In the genomic region with DNA sequence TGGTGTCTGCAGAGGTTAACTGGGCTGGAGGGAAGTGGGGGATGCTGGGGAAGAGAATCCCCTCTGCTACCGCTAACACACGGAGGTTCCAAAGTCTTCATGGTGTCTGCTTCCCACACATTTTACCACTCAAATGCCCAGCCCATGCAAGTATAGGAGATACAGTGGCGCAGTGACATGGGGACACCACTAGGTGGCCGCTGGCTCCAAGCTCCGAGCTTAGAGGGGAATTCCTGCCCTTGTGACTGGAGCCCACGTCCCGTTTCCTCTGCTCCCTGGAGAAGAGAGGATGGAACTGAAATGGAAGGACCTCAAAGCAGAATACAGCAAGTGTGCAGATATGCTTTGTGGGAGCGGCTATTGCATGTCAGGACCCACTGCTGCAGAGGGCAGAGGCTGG, we compare ENCODE assay signal across 10 mouse cellular contexts.
DNase-seq lines count a peak whose midpoint lies in the region; ATAC-seq and TF ChIP-seq lines count a peak whose summit lies in the region.
"Had no signal": no experiment of that assay in that cellular context is flagged by ENCODE, and none has a peak within 500 bp of the region (broad histone marks: within the 10 kb centered on the region; RNA-seq: fewer than 3 reads in every experiment).

No protein-coding gene starts in this region.

- 16% methylated on average over 8 of the region's 8 CpGs for WGBS in intestine, postnatal 0 days
- 11% methylated on average over 8 of the region's 8 CpGs for WGBS in intestine, embryonic 16.5 days

- DNase-seq in ES-E14 (ENCODE audit: low read depth, low spot score), result peak; percentile 37
- DNase-seq in frontal cortex, postnatal 25 days (ENCODE audit: low spot score in 2 of 2), result peak; percentile 5 to 18
- DNase-seq in left cerebral cortex, postnatal 14 days (ENCODE audit: low spot score in 2 of 2), result peak; percentile 48 to 54
- DNase-seq in ovary, adult 18-20 months (ENCODE audit: low spot score), result peak; percentile 33

- no peak for ATAC-seq in intestine, postnatal 0 days
- no peak for ATAC-seq in intestine, embryonic 16.5 days
- no peak for ATAC-seq in inflammation-experienced regulatory T-cells, adult 6 months

- no peak overlapping the region for H3K4me3 ChIP-seq in intestine, postnatal 0 days (ENCODE audit: low read depth, low read length)
- no peak overlapping the region for H3K4me3 ChIP-seq in intestine, embryonic 16.5 days (ENCODE audit: low read length)
- H3K4me3 ChIP-seq in ES-E14 (ENCODE audit: insufficient read depth in 1 of 2, low read depth in 1 of 2, low read length in 2 of 2, poor library complexity in 1 of 2, severe bottlenecking in 1 of 2), result no peak overlapping the region
- no peak overlapping the region for H3K4me3 ChIP-seq in bone marrow macrophage, adult 2 months (ENCODE audit: insufficient read depth, low read length)
- H3K4me3 ChIP-seq: embryonic facial prominence, embryonic 15.5 days; midbrain, embryonic 12.5 days had no signal

- H3K9ac ChIP-seq in intestine, postnatal 0 days (ENCODE audit: low read depth, low read length), result no peak overlapping the region
- H3K9ac ChIP-seq in intestine, embryonic 16.5 days (ENCODE audit: low read depth, low read length), result no peak overlapping the region
- no peak overlapping the region for H3K9ac ChIP-seq in ES-E14 (ENCODE audit: insufficient read depth, low read depth, low read length, poor library complexity, severe bottlenecking)
- H3K9ac ChIP-seq: embryonic facial prominence, embryonic 15.5 days; midbrain, embryonic 12.5 days had no signal

- in situ Hi-C loops in ES-E14 (cut with MboI; ENCODE audit: low sequenced_read_pairs in 2 of 2, unreplicated experiment in 2 of 2), result no loop called here

- TF ChIP-seq POLR2A in bone marrow macrophage, adult 2 months (IDR thresholded peaks at IDR 0.05; ENCODE audit: borderline replicate concordance, low read depth, low read length), result no peak

- H3K9me3 ChIP-seq in intestine, postnatal 0 days (ENCODE audit: control insufficient read depth), result no peaks in the 10 kb centered on the region
- no peaks in the 10 kb centered on the region for H3K9me3 ChIP-seq in intestine, embryonic 16.5 days (ENCODE audit: control insufficient read depth, low read length)
- no peaks in the 10 kb centered on the region for H3K9me3 ChIP-seq in ES-E14 (ENCODE audit: control insufficient read depth, insufficient read depth, low read depth, low read length)
- H3K9me3 ChIP-seq: embryonic facial prominence, embryonic 15.5 days; midbrain, embryonic 12.5 days had no signal

- no peaks in the 10 kb centered on the region for H3K36me3 ChIP-seq in intestine, postnatal 0 days (ENCODE audit: control insufficient read depth, insufficient read depth)
- H3K36me3 ChIP-seq in intestine, embryonic 16.5 days (ENCODE audit: control insufficient read depth, insufficient read depth, low read length), result no peaks in the 10 kb centered on the region
- H3K36me3 ChIP-seq in ES-E14 (ENCODE audit: control insufficient read depth, insufficient read depth, low read length, poor library complexity, severe bottlenecking), result no peaks in the 10 kb centered on the region
- H3K36me3 ChIP-seq: embryonic facial prominence, embryonic 15.5 days; midbrain, embryonic 12.5 days had no signal

- no peak overlapping the region for H3K4me2 ChIP-seq in intestine, postnatal 0 days (replicated peaks; ENCODE audit: low read depth)
- H3K4me2 ChIP-seq in intestine, embryonic 16.5 days (ENCODE audit: low read depth, low read length), result no peak overlapping the region
- H3K4me2 ChIP-seq: embryonic facial prominence, embryonic 15.5 days; midbrain, embryonic 12.5 days had no signal

- H3K4me1 ChIP-seq in intestine, postnatal 0 days (replicated peaks; ENCODE audit: control insufficient read depth, insufficient read depth, low read length), result no peaks in the 10 kb centered on the region
- H3K4me1 ChIP-seq in intestine, embryonic 16.5 days (ENCODE audit: control insufficient read depth, insufficient read depth, low read length), result no peaks in the 10 kb centered on the region
- no peaks in the 10 kb centered on the region for H3K4me1 ChIP-seq in ES-E14 (ENCODE audit: control insufficient read depth in 2 of 2, insufficient read depth in 2 of 2, low read length in 2 of 2, poor library complexity in 1 of 2)
- H3K4me1 ChIP-seq in bone marrow macrophage, adult 2 months (ENCODE audit: control insufficient read depth, insufficient read depth, low read length), result no peaks in the 10 kb centered on the region
- H3K4me1 ChIP-seq: midbrain, embryonic 12.5 days had no signal

- TF ChIP-seq CTCF in intestine, postnatal 0 days (IDR thresholded peaks at IDR 0.05; ENCODE audit: low read depth), result peak; percentile 92
- TF ChIP-seq CTCF in bone marrow macrophage, adult 2 months (IDR thresholded peaks at IDR 0.05; ENCODE audit: low read depth, low read length), result 0 out of 2 replicates have a peak, but pooled peaks have one; percentile 13

- no peaks in the 10 kb centered on the region for H3K27me3 ChIP-seq in intestine, postnatal 0 days (replicated peaks; ENCODE audit: control insufficient read depth, insufficient read depth, low read length)
- H3K27me3 ChIP-seq in intestine, embryonic 16.5 days (replicated peaks; ENCODE audit: control insufficient read depth, insufficient read depth, low read length), result no peaks in the 10 kb centered on the region
- H3K27me3 ChIP-seq: embryonic facial prominence, embryonic 15.5 days had no signal

- H3K27ac ChIP-seq in intestine, postnatal 0 days (ENCODE audit: low read depth, low read length), result no peak overlapping the region
- no peak overlapping the region for H3K27ac ChIP-seq in intestine, embryonic 16.5 days (ENCODE audit: low read length)
- no peak overlapping the region for H3K27ac ChIP-seq in ES-E14 (ENCODE audit: insufficient read depth, low read depth, low read length, poor library complexity, severe bottlenecking)
- H3K27ac ChIP-seq in bone marrow macrophage, adult 2 months (ENCODE audit: insufficient read depth, low read depth, low read length), result no peak overlapping the region
- H3K27ac ChIP-seq: embryonic facial prominence, embryonic 15.5 days; midbrain, embryonic 12.5 days had no signal

- intact Hi-C loops in left cerebral cortex, postnatal 14 days (cut with DNase I), result no loop called here

TF ChIP-seq in ES-E14, 5 proteins besides CTCF, POLR2A, EP300 and RAD21:
- TF ChIP-seq CHD2 (IDR thresholded peaks at IDR 0.05; ENCODE audit: low read depth, low read length), result no peak
- peak; percentile 44; the same call in 1 of the 2 replicates for TF ChIP-seq ZC3H11A (IDR thresholded peaks at IDR 0.05; ENCODE audit: borderline replicate concordance, low read depth, low read length)
TF ChIP-seq in ES-E14: peak in this region for 1.
